Mouse (Mus musculus): ENCODE results near the gene Rps6kl1.

GRCm38 (mm10) chr12:85129426-85129978 lies 21.6 kb downstream of the Rps6kl1 start:
- TF ChIP-seq CTCF (IDR thresholded peaks at IDR 0.05; ENCODE audit: low read depth, low read length) (no peak), POLR2AphosphoS5 (IDR thresholded peaks at IDR 0.05; ENCODE audit: insufficient replicate concordance, low read depth, low read length) (no peak), GATA1 (IDR thresholded peaks at IDR 0.05; ENCODE audit: borderline replicate concordance, low read length) (no peak), TAL1 (conservative IDR thresholded peaks at IDR 0.05; ENCODE audit: low read depth, low read length) (no peak), GATA2 (IDR thresholded peaks at IDR 0.05; ENCODE audit: borderline replicate concordance, low read depth, low read length) (no peak)
